Mouse (Mus musculus): ENCODE results near the gene Tmem53.
A peak's percentile ranks its signal among the peaks of the same experiment; 100 is the strongest.

The Tmem53 gene

GRCm38 (mm10) chr4:117317701-117318190 is 66.0 kb downstream of the Tmem53 start:
- Histone ChIP-seq H3K4me3 (replicated peaks; ENCODE audit: low read length) (peak overlapping the region; percentile 66), H3K36me3 (ENCODE audit: insufficient read depth, low read length) (no peaks in the 10 kb centered on the region), H3K4me1 (replicated peaks; ENCODE audit: low read depth, low read length) (peaks cover 70% of the 10 kb centered on the region), H3K9me3 (ENCODE audit: low read length) (no peaks in the 10 kb centered on the region), H3K27me3 (ENCODE audit: insufficient read depth, low read length) (peaks cover 80% of the 10 kb centered on the region)
- TF ChIP-seq CTCF (conservative IDR thresholded peaks at IDR 0.05; ENCODE audit: low read length) = no peak
